Mouse (Mus musculus) testis, postnatal 14 days (tissue): ENCODE results near the gene Cdk5rap3.

Experiments
- DNase-seq: peaks from one replicate; pipeline ENCODE4 v3.0.0; 2021; ENCODE audit warnings: low spot score

Cdk5rap3 gene

DNA sequence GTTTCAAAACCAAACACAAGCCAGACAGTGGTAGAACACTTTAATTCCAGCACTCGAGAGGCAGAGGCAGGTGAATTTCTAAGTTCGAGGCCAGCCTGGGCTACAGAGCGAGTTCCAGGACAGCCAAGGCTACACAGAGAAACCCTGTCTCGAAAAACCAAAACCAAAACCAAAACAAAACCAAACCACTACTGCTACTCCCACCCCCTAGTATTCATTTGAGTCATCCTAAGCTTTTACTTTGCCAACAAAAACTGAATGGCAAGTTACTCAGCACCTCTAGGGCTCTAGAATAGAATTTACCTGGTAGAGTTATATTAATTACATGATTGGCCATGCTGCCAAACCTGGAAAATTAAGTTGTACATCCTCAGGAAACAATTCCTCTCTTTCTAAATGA lies 56.7 kb downstream of the Cdk5rap3 start:
- no peak for DNase-seq

DNA sequence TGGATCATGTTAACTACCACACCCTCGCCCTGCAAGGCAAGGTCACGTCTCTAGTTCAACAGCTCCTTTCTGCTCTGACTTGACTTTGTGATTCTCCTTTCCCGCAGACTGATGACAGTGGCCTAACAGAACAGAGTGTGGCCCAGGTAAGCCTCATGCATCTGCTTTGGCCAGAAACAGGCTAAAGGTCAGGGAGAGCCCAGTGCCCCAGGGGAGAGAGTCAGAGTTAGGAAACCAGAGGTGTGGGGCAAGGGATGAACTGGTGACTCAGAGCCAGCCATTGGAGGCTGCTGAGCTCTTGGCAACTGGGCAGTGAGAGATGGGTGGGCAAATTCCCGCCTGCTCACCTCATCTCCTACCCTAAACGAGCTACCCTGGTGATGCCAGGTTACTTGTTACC lies 58.9 kb downstream of the Cdk5rap3 start:
- no peak for DNase-seq
